Mouse (Mus musculus): ENCODE measurements at regions not wholly inside any gene's neighbourhood (a gene's known extent, or its start where the extent isn't known, plus 50 kb on each side); places are given as distances from the start of the nearest gene placed in this dataset.
A peak's percentile ranks its signal among the peaks of the same experiment; 100 is the strongest.

GRCm38 (mm10) chr13:91370021-91370420 is 90.1 kb upstream of the Ssbp2 start:
- DNase-seq (ENCODE audit: low spot score in 2 of 2): no peak

- DNase-seq (ENCODE audit: low spot score in 2 of 2): no peak
Measured at GRCm38 (mm10) chr13:91370441-91370840, 89.6 kb upstream of the Ssbp2 start.

GRCm38 (mm10) chr13:91370886-91371595 is 89.0 kb upstream of the Ssbp2 start:
- peak; percentile 94 to 95 for DNase-seq (ENCODE audit: low spot score in 2 of 2)

DNA sequence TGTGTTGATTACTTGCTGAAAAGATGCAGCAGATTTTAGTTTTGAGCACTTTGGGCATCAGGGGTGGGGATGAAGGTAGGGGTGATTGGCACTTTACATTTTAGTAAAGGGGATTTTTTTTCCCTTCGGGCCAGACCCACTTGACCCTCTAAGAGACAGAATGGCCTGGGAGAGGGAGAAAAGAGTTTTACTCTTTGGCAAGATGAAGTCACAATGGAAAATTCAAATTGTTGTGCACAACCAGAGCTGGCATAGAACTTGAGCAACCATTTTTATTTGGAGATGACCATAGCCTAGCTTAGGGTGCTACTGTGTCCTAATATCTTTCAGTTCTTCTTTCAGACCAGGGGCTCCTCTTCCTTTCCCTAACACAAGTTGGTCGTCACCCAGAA is 88.5 kb upstream of the Ssbp2 start:
- no peak for DNase-seq (ENCODE audit: low spot score in 2 of 2)

DNA sequence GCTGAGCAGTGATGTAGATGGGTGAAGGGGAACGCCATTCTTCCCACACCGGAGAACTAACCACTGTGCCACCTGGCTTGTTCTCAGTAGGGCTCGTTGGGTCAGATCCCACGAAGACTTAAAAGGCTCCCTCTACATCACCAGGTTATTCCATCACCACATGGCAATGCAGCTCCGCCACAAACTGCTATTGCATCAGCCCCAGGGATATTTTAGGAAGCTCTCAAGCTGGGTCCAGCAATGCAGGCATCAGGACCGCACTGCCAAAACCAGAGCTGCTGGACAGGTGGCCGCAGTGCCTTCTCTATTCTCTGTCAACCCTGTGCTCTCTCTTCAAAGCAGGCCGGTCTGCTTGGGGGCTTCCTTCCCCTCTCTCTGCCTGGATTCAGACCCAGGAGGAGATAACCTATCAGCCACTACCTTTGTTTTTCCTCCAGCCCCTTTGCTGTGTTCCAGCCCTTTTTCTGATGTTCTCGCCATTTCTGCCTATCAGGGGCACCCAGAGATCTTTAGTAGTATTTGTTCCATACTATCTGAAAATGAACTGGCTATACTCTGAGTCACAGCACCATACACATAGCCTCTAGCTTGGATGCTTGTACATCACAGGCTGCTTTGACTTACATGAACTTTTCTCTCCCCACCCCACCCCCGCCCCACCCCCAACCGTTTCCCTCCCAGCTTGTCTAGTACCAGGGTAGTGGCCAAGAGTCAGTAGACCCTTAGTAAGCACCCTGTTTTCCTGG is 87.8 kb upstream of the Ssbp2 start:
- DNase-seq (ENCODE audit: low spot score in 2 of 2): no peak

DNA sequence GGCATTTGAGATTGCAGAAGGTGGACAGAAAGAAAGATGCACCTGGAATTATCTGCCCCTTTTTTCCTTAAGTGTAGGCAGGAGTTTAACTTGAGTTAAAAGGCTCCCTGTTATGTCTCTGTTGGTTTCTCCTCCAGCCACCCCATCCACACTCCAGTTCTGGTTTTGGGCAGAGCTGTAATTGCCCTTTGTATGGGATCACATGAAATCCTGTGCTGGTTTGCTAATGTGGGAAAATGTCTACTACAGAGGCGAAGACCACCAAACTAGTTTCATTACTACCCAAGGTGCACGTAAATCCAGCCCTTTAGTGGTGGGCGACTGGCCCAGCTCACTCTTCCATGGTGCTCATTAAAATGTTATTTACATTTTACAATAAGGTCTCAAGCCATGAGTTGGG is 85.9 kb upstream of the Ssbp2 start:
- DNase-seq (ENCODE audit: low spot score in 2 of 2): peak in 1 of 2 experiments; percentile 18

- no peak for DNase-seq (ENCODE audit: low spot score in 2 of 2)
Measured at GRCm38 (mm10) chr13:91376556-91376955, 83.5 kb upstream of the Ssbp2 start.

GRCm38 (mm10) chr13:91377428-91377827 is 82.7 kb upstream of the Ssbp2 start:
- DNase-seq (ENCODE audit: low spot score in 2 of 2): no peak

GRCm38 (mm10) chr13:91377972-91378371 is 82.1 kb upstream of the Ssbp2 start:
- DNase-seq (ENCODE audit: low spot score in 2 of 2): no peak

GRCm38 (mm10) chr13:91385393-91385792 is 74.7 kb upstream of the Ssbp2 start:
- DNase-seq (ENCODE audit: low spot score in 2 of 2): no peak

- no peak for DNase-seq (ENCODE audit: low spot score in 2 of 2)
Measured at GRCm38 (mm10) chr13:91387913-91388312, 72.2 kb upstream of the Ssbp2 start.

GRCm38 (mm10) chr13:91403632-91404031 is 56.5 kb upstream of the Ssbp2 start:
- DNase-seq (ENCODE audit: low spot score in 2 of 2): no peak

- no peak for DNase-seq (ENCODE audit: low spot score in 2 of 2)
Measured at GRCm38 (mm10) chr13:91405027-91405426, 55.1 kb upstream of the Ssbp2 start.

DNA sequence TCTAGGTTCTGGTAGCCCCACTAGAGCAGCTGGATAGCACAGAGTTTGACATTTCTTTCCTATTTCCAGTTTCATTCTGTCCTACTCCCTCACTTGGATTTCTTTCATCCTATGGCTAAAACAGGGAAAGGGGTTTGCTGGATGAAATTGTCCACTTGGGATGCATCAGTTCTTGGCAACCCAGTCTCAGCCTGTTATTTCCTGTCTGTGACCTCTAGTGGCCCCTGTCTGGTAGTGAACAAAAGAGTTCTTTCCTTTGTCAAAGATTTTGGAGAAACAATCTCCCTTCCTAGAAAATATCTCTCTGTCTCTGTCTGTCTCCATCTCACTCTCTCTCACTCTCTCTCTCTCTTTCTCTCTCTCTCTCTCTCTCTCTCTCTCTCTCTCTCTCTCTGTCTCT is 50.0 kb upstream of the Ssbp2 start:
- DNase-seq (ENCODE audit: low spot score in 2 of 2): no peak
